Mouse (Mus musculus) c-Kit-positive CD71-positive TER-119-negative erythroid progenitor cells, embryonic 14.5 days (primary cell): ENCODE results near the gene B4galt1.

ENCODE experiments used
- DNase-seq: peaks from one replicate; pipeline ENCODE4 v3.0.0-alpha.2; 2013; ENCODE audit warnings: low read depth

The B4galt1 gene

GRCm38 (mm10) chr4:40872129-40872528, 18.3 kb upstream of the B4galt1 start:
- DNase-seq: no peak

DNA sequence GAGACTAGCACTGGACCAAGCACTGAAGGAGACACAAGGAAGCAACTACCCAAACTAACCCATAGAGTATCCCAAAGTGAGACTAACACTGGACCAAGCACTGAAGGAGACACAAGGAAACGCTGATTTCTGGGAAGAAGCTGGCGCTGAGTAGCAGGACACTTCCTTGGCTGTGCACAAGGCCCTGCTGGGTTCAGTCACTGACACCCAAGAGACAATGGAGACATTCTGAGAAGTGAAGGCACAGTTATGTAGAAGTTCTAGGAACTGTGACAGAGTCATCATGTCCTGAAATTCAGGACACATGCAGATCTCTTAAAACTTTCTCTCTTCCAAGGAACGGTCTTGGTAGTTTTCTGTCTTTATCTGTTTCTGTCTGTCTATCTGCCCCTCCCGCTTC, 16.4 kb upstream of the B4galt1 start:
- peak; percentile 36 for DNase-seq

- DNase-seq: no peak
Measured at GRCm38 (mm10) chr4:40868554-40869232, 14.9 kb upstream of the B4galt1 start.

DNA sequence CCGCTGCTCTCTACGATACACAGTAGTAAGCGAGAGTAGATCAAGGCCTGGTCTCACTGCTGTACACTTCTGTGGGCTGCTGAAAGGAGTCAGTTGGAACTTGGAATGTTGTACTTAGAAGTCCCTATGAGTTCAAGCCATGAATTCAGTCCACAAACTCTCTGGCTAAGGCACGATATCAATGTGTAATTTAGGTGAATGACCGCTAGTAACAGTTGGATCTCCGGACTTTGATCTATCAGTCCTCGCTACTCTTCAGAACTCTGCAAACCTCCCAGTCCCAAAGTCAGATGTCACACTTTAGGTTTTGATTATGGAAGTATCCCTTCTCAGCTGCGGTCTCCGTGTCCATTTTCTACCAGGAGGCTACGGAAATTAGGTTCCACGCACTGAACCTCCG, 10.6 kb upstream of the B4galt1 start:
- DNase-seq: no peak

- DNase-seq: no peak
Measured at GRCm38 (mm10) chr4:40863340-40863739, 9.5 kb upstream of the B4galt1 start.

GRCm38 (mm10) chr4:40861131-40861530, 7.3 kb upstream of the B4galt1 start:
- no peak for DNase-seq

DNA sequence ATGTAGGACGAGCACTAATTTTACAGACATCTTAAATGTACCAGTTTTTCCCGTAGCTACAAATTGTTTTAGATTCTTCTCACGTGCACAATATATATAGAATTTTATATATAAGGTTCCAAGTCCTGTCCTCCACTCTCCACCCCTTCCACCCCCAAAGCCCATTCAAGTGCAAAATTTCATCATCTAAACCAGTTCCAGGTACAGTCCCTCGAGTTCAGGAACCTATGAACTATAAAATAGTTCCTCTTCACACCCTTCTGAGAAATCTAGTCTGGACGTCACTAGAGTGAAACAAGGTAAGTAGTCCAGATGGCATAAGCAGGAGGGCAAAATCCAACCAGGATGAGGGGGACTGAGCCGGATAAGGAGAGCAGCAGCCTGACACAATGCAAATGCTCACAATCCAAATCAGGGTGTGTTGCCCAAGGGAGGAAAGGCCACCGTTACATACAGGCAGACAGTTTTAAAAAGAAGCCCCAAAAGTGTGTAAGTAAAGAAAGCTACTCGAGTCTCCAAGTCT, 4.1 kb upstream of the B4galt1 start:
- DNase-seq: no peak

- DNase-seq: no peak
Measured at GRCm38 (mm10) chr4:40856571-40856970, 2.8 kb upstream of the B4galt1 start.

GRCm38 (mm10) chr4:40854387-40854933, 655 bp upstream of the B4galt1 start:
- no peak for DNase-seq

GRCm38 (mm10) chr4:40852861-40853564, 792 bp downstream of the B4galt1 start:
- no peak for DNase-seq

GRCm38 (mm10) chr4:40852249-40852781, 1.5 kb downstream of the B4galt1 start:
- DNase-seq: peak; percentile 41

DNA sequence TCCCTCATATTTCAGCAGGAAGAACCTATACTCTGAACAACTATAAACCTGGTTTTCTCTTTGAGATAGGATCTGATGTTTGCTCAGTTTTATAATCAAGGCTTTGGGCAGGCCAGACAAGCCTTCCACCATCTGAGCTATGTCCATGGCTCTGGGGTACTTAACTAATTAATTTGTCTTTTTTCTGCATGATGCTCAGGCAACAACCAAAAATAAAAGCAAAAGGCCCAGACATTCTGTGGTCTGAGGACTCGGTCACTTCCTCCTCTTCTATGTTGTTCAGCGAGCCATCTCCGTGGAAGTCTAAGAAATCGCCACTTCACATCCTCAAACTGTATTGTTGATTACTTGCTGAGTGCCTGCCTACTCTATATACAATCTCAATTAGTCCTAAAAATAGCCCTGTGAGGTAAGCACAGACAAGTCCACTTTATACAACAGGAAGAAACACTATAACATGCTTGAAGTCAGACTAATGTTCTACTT, 2.0 kb downstream of the B4galt1 start:
- peak; percentile 37 for DNase-seq

- no peak for DNase-seq
Measured at GRCm38 (mm10) chr4:40851031-40851762, 2.6 kb downstream of the B4galt1 start.

DNA sequence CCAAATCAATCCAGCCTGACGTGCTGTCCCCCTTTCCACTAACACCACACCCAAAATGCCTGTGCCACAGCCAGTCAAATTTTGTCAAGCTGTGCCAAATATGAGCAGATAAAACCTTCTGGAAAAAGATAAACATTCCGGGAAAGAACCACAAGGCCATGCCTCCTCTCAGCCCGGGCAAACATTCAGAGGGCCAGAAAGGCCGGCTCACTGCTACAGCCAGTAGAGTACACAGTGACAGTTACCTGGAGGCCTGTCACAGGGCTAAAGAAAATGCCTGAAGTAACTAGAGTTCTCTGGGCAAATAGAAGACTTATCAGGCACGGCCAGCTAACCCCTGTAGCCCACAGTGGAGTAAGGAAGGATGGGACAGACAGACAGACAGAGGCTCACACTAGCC, 3.2 kb downstream of the B4galt1 start:
- DNase-seq: peak; percentile 87

GRCm38 (mm10) chr4:40849518-40849917, 4.3 kb downstream of the B4galt1 start:
- DNase-seq: peak; percentile 77

- DNase-seq: no peak
Measured at GRCm38 (mm10) chr4:40848246-40848645, 5.6 kb downstream of the B4galt1 start.

DNA sequence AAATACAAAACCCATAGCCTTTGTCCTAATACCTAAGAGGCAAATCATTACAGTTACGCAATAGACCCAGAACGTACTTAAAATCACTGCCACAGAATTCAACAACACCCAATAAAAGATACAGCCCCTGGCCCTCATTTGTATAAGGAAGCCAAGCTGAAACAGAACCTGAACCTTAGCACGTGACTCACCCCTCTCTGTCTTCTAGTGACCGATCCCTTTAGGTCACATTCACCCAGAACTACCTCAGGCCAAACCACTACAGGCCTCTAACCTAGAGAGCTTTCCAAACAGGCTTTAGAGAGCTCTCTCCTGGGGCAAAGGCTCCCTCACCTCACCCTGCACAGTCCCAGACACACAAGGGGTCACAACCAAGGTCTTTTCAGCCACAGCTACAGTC, 6.6 kb downstream of the B4galt1 start:
- DNase-seq: no peak

GRCm38 (mm10) chr4:40846143-40846931, 7.5 kb downstream of the B4galt1 start:
- peak; percentile 75 for DNase-seq

GRCm38 (mm10) chr4:40844811-40845751, 8.7 kb downstream of the B4galt1 start:
- DNase-seq: no peak

DNA sequence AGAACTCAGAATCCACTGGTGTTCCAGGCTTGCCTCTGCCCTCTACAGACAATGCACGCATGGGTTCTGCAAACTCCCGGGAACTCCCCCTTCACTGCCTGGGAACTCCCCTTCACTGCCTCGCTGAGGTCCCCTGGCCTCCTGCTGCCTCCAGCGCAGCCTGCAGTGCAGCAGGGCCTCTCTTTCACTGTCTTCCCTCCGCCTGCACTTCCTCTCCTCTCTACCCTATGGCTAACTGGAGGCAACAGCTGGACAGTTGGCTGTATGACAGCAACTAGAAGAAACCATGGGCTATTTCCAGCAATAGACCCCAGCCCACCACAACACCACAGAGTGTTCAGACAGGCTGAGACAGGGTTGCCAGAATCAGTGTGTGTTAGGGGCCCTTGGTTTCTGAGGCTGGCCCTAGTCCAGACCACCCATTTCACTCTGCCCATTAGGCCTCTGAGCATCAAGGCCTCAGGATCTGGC, 9.5 kb downstream of the B4galt1 start:
- DNase-seq: no peak
